Mouse (Mus musculus) left cerebral cortex, postnatal 10 days (tissue): ENCODE results near the gene C130026I21Rik. TPM values are rescaled to one million over a fixed set of nuclear protein-coding genes. Genes with fewer than 3 reads are reported as not detected.
"Not testable (repeated sequence)": the region's sequence is repeated elsewhere in the genome, so short reads cannot be mapped to it uniquely, and the experiment has no call there.

ENCODE experiments used
- DNase-seq, 2 experiments: peaks; one replicate each; pipeline ENCODE4 v3.0.0; 2021 to 2022; ENCODE audit warnings: low spot score in 2 of 2, mixed read lengths in 1 of 2; ENCODE audit errors: extremely low spot score in 1 of 2
- intact Hi-C: fragments of 180-260 bp; cut with DNase I; formaldehyde crosslinking; loops from one replicate; pipeline ENCODE4 v1.15.1; 2025
- total RNA-seq, 2 experiments: library from RNA; stranded (reverse); gene quantifications; 2 replicates each; pipeline ENCODE4 v1.2.3; 2021

Gene C130026I21Rik
- total RNA-seq, 2 experiments from 2014 or later: 0.69 TPM; not detected in 1

- intact Hi-C loops, DNase-seq: not testable (repeated sequence)
Measured at GRCm38 (mm10) chr1:85162841-85163240, 107.5 kb downstream of the C130026I21Rik start.

GRCm38 (mm10) chr1:85155151-85155550, 115.2 kb downstream of the C130026I21Rik start:
- DNase-seq, intact Hi-C loops: not testable (repeated sequence)

- intact Hi-C loops: not testable (repeated sequence)
Measured at GRCm38 (mm10) chr1:85133671-85134070, 136.7 kb downstream of the C130026I21Rik start.

GRCm38 (mm10) chr1:85121841-85122240, 148.5 kb downstream of the C130026I21Rik start:
- intact Hi-C loops, DNase-seq: not testable (repeated sequence)

More at GRCm38 (mm10) chr1:85133671-85134070, 136.7 kb downstream of the C130026I21Rik start:
- peak in 1 of 2 experiments; percentile 12 for DNase-seq

- intact Hi-C loops, DNase-seq: not testable (repeated sequence)
Measured at GRCm38 (mm10) chr1:85118341-85118740, 152.0 kb downstream of the C130026I21Rik start.

- intact Hi-C loops, DNase-seq: not testable (repeated sequence)
Measured at GRCm38 (mm10) chr1:85117537-85117936, 152.8 kb downstream of the C130026I21Rik start.

- DNase-seq, intact Hi-C loops: not testable (repeated sequence)
Measured at GRCm38 (mm10) chr1:85114666-85115402, 155.5 kb downstream of the C130026I21Rik start.

GRCm38 (mm10) chr1:85114078-85114477, 156.3 kb downstream of the C130026I21Rik start:
- DNase-seq, intact Hi-C loops: not testable (repeated sequence)

GRCm38 (mm10) chr1:85112889-85113288, 157.5 kb downstream of the C130026I21Rik start:
- DNase-seq, intact Hi-C loops: not testable (repeated sequence)

GRCm38 (mm10) chr1:85112266-85112665, 158.1 kb downstream of the C130026I21Rik start:
- intact Hi-C loops, DNase-seq: not testable (repeated sequence)

GRCm38 (mm10) chr1:85111572-85111971, 158.8 kb downstream of the C130026I21Rik start:
- peak in 1 of 2 experiments; percentile 55 for DNase-seq
- intact Hi-C loops: not testable (repeated sequence)

- intact Hi-C loops, DNase-seq: not testable (repeated sequence)
Measured at GRCm38 (mm10) chr1:85110876-85111275, 159.5 kb downstream of the C130026I21Rik start.

GRCm38 (mm10) chr1:85109753-85110152, 160.6 kb downstream of the C130026I21Rik start, which contains the start of gene A530032D15Rik:
Gene A530032D15Rik, minus strand, starts transcription at chr1:85109853.
- intact Hi-C loops, DNase-seq: not testable (repeated sequence)

- intact Hi-C loops, DNase-seq: not testable (repeated sequence)
Measured at GRCm38 (mm10) chr1:85106013-85106412, 164.4 kb downstream of the C130026I21Rik start.

GRCm38 (mm10) chr1:85105336-85105735, 165.0 kb downstream of the C130026I21Rik start:
- intact Hi-C loops, DNase-seq: not testable (repeated sequence)

GRCm38 (mm10) chr1:85101754-85102153, 168.6 kb downstream of the C130026I21Rik start:
- DNase-seq, intact Hi-C loops: not testable (repeated sequence)

- intact Hi-C loops, DNase-seq: not testable (repeated sequence)
Measured at GRCm38 (mm10) chr1:85099864-85100263, 170.5 kb downstream of the C130026I21Rik start, which contains the start of gene Gm10553. Gene Gm10553, plus strand, starts transcription at chr1:85100164.

- DNase-seq, intact Hi-C loops: not testable (repeated sequence)
Measured at GRCm38 (mm10) chr1:85099081-85099480, 171.3 kb downstream of the C130026I21Rik start.

GRCm38 (mm10) chr1:85093011-85093572, 177.3 kb downstream of the C130026I21Rik start:
- intact Hi-C loops, DNase-seq: not testable (repeated sequence)
